Mouse (Mus musculus): Measurements from ENCODE around the gene Tmem208. TPM values are rescaled to one million over a fixed set of nuclear protein-coding genes. Genes with fewer than 3 reads are reported as not detected.
A peak's percentile ranks its signal among the peaks of the same experiment; 100 is the strongest.

Gene Tmem208
- polyA plus RNA-seq, 1 experiment = 122 TPM

DNA sequence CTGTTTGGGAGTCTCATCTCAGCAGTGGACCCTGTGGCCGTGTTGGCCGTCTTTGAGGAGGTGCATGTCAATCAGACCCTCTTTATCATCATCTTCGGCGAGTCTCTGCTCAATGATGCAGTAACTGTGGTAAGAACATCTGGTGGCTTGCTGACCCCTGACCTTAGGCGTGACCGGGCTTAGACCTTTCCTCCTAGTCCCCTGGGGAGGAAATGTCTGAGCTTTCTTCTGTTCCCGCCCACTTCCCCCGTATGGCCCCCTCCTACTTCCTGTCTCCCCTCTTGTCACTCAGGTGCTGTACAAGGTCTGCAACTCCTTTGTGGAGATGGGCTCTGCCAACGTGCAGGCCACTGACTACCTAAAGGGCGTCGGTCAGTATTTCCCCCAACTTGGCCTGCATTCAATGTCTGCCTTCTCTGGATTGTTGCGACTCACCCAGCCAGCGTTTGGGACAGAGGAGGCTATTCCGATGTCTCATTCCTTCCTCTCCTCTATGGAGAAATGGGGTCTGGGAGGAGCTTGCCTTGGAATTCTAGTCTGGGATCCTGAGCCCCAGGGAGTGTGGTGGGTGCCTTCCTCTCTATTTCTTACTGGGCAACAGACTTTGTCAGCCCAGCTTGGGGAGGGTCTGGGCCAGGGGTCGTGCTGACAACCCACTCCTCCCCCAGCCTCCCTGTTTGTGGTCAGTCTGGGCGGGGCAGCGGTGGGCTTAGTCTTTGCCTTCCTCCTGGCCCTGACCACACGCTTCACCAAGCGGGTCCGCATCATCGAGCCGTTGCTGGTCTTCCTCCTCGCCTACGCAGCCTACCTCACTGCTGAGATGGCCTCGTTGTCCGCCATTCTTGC lies 29.2 kb downstream of the Tmem208 start:
- no peaks in the 10 kb centered on the region for H3K27me3 ChIP-seq (ENCODE audit: control insufficient read depth, insufficient read depth, insufficient read length)
- TF ChIP-seq FOSL1 (IDR thresholded peaks at IDR 0.05; ENCODE audit: insufficient read depth, low read length, poor library complexity, severe bottlenecking) (no peak), MAX (IDR thresholded peaks at IDR 0.05) (no peak), MYOD1 (IDR thresholded peaks at IDR 0.05; ENCODE audit: control insufficient read depth, insufficient read length, low read depth) (no peak), MYOG (IDR thresholded peaks at IDR 0.05; ENCODE audit: control insufficient read depth, extremely low read depth, insufficient read length) (no peak), USF1 (IDR thresholded peaks at IDR 0.05; ENCODE audit: low read depth) (no peak), CTCF (IDR thresholded peaks at IDR 0.05; ENCODE audit: control insufficient read depth, insufficient read depth, insufficient read length) (no peak), CEBPB (IDR thresholded peaks at IDR 0.05; ENCODE audit: low read depth) (no peak)
- H3K79me3 ChIP-seq (ENCODE audit: low read depth) = peaks cover 13% of the 10 kb centered on the region
- H3K4me3 ChIP-seq (ENCODE audit: insufficient read depth, poor library complexity, severe bottlenecking) = no peak overlapping the region
- no peak overlapping the region for H3ac ChIP-seq (ENCODE audit: control insufficient read depth, insufficient read length, low read depth)
- peaks cover 32% of the 10 kb centered on the region for H3K79me2 ChIP-seq (ENCODE audit: control insufficient read depth, insufficient read depth)
- peaks cover 63% of the 10 kb centered on the region for H3K36me3 ChIP-seq (ENCODE audit: control insufficient read depth, insufficient read depth)

DNA sequence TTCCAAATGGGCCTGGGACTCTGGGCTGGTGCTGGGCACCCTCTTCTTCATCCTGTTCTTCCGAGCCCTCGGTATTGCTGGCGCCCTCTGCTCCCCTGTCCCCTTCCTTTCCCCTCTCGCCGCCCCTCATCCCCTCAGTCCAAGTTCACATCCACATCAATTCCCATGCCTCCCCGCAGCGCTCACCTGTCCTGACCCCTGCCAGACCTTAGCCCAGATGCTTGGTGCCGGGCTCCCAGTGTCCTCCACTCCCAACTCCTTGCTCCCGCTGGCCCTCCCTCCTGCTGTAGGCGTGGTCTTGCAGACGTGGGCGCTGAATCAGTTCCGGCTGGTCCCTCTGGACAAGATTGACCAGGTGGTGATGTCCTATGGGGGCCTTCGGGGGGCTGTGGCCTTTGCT lies 30.5 kb downstream of the Tmem208 start:
- TF ChIP-seq FOSL1 (IDR thresholded peaks at IDR 0.05; ENCODE audit: insufficient read depth, low read length, poor library complexity, severe bottlenecking) (no peak), CTCF (IDR thresholded peaks at IDR 0.05; ENCODE audit: control insufficient read depth, insufficient read depth, insufficient read length) (no peak), MYOD1 (IDR thresholded peaks at IDR 0.05; ENCODE audit: control insufficient read depth, insufficient read length, low read depth) (no peak), MYOG (IDR thresholded peaks at IDR 0.05; ENCODE audit: control insufficient read depth, extremely low read depth, insufficient read length) (no peak), USF1 (IDR thresholded peaks at IDR 0.05; ENCODE audit: low read depth) (no peak), CEBPB (IDR thresholded peaks at IDR 0.05; ENCODE audit: low read depth) (no peak), MAX (IDR thresholded peaks at IDR 0.05) (no peak)
- peaks cover 2% of the 10 kb centered on the region for H3K79me3 ChIP-seq (ENCODE audit: low read depth)
- peaks cover 76% of the 10 kb centered on the region for H3K36me3 ChIP-seq (ENCODE audit: control insufficient read depth, insufficient read depth)
- no peaks in the 10 kb centered on the region for H3K27me3 ChIP-seq (ENCODE audit: control insufficient read depth, insufficient read depth, insufficient read length)
- peaks cover 19% of the 10 kb centered on the region for H3K79me2 ChIP-seq (ENCODE audit: control insufficient read depth, insufficient read depth)
- H3ac ChIP-seq (ENCODE audit: control insufficient read depth, insufficient read length, low read depth) = no peak overlapping the region
- H3K4me3 ChIP-seq (ENCODE audit: insufficient read depth, poor library complexity, severe bottlenecking) = no peak overlapping the region

DNA sequence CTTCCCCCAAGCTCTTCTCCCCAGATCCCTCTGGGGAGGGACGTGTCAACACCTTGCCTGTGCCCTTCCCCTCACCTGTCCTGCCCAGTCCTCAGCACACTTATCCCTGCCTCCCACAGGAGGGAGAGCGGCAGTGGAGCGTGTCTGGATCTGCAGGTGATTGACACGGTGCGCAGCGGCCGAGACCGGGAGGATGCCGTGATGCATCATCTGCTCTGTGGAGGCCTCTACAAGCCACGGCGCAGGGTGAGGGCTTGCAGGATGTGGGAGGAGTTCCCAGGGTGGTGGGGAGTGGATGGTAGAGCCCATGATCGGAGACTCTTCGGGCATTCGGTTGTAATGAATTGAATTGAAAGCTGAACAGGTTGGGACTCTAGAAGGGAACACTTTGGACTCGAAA lies 33.1 kb downstream of the Tmem208 start:
- peaks cover 77% of the 10 kb centered on the region for H3K36me3 ChIP-seq (ENCODE audit: control insufficient read depth, insufficient read depth)
- TF ChIP-seq CTCF (IDR thresholded peaks at IDR 0.05; ENCODE audit: control insufficient read depth, insufficient read depth, insufficient read length) = no peak
- no peak for TF ChIP-seq MAX (IDR thresholded peaks at IDR 0.05)
- TF ChIP-seq CEBPB (IDR thresholded peaks at IDR 0.05; ENCODE audit: low read depth) = no peak
- TF ChIP-seq FOSL1 (IDR thresholded peaks at IDR 0.05; ENCODE audit: insufficient read depth, low read length, poor library complexity, severe bottlenecking) = no peak
- no peak for TF ChIP-seq MYOG (IDR thresholded peaks at IDR 0.05; ENCODE audit: control insufficient read depth, extremely low read depth, insufficient read length)
- no peak for TF ChIP-seq MYOD1 (IDR thresholded peaks at IDR 0.05; ENCODE audit: control insufficient read depth, insufficient read length, low read depth)
- no peak for TF ChIP-seq USF1 (IDR thresholded peaks at IDR 0.05; ENCODE audit: low read depth)

DNA sequence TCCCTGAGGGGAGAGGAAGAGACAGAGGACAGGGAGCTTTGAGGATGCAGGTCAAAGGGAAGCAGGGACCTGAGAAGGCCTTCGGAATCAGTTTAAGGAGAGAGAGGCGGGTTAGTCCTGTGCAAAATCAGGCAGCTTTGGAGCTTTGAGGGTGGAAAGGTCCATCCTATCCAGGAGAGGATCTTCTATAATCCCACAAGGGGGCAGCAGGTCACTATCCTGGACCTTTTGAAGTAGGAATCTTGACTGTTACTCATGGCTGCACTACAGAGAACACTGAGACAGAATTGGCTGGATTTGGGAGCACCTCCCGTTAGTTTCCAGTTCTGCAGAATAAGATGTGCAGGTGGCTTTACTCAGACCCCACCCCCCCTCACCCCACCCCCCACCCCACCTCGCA lies 33.5 kb downstream of the Tmem208 start:
- no peaks in the 10 kb centered on the region for H3K79me2 ChIP-seq (ENCODE audit: control insufficient read depth, insufficient read depth)
- TF ChIP-seq MAX (IDR thresholded peaks at IDR 0.05) (no peak), CTCF (IDR thresholded peaks at IDR 0.05; ENCODE audit: control insufficient read depth, insufficient read depth, insufficient read length) (peak; percentile 39)
- H3K36me3 ChIP-seq (ENCODE audit: control insufficient read depth, insufficient read depth) = peaks cover 79% of the 10 kb centered on the region
- H3K79me3 ChIP-seq (ENCODE audit: low read depth) = no peaks in the 10 kb centered on the region
- H3K27me3 ChIP-seq (ENCODE audit: control insufficient read depth, insufficient read depth, insufficient read length) = no peaks in the 10 kb centered on the region
- H3ac ChIP-seq (ENCODE audit: control insufficient read depth, insufficient read length, low read depth) = no peak overlapping the region
- no peak overlapping the region for H3K4me3 ChIP-seq (ENCODE audit: insufficient read depth, poor library complexity, severe bottlenecking)

More for the DNA sequence above, 33.1 kb downstream of the Tmem208 start:
- no peaks in the 10 kb centered on the region for H3K79me2 ChIP-seq (ENCODE audit: control insufficient read depth, insufficient read depth)
- no peak overlapping the region for H3ac ChIP-seq (ENCODE audit: control insufficient read depth, insufficient read length, low read depth)
- H3K27me3 ChIP-seq (ENCODE audit: control insufficient read depth, insufficient read depth, insufficient read length) = no peaks in the 10 kb centered on the region
- H3K4me3 ChIP-seq (ENCODE audit: insufficient read depth, poor library complexity, severe bottlenecking) = no peak overlapping the region
- H3K79me3 ChIP-seq (ENCODE audit: low read depth) = no peaks in the 10 kb centered on the region

DNA sequence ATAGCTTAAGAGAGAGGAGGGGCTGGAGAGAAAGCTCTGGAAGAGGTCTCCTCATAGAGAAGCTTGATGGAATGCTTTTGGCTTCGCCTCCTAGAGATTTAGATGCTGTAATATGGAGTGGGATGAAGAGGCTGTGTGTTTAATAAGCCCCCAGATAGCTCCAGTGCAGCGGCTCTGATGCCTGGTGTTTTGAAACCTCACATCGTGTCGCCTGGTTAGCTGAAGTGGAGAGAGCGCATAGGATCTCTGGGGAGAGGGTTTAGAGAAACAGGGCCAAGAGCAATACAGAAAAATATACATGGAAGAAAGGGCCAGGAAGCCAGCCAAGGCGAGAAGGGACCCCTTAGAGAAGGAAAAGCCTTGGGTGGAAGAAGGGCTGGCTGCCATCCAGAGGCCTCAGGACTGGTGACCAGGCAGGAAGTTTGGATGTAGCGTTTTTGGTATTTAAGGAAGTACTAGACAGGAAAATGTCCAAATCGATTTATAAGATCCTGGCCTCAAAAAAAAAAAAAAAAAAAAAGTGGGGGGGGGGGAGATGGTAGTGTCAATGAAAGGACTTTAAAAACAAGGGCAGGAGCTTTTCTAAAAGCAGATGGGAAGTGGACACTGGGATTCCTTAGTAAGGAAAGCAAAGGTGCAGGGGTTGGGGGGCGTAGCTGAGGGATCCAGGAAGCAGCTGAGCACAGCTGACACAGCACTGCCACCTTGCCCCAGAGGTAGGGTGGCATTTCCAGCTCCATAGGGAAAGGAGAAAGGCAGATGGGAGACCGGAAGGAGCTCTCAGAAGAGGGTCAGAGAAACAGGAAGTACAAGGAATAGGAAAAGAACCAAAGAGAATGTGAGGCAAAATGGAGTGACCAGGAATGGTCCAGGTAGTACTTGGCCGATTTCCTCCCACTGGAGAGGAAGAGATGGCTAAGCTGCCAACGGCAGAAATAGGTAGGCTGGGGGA lies 35.9 kb downstream of the Tmem208 start:
- TF ChIP-seq MYOG (IDR thresholded peaks at IDR 0.05; ENCODE audit: control insufficient read depth, extremely low read depth, insufficient read length) = no peak
- Histone ChIP-seq H3K36me3 (ENCODE audit: control insufficient read depth, insufficient read depth) (peaks cover 86% of the 10 kb centered on the region), H3K79me2 (ENCODE audit: control insufficient read depth, insufficient read depth) (no peaks in the 10 kb centered on the region), H3K79me3 (ENCODE audit: low read depth) (no peaks in the 10 kb centered on the region), H3ac (ENCODE audit: control insufficient read depth, insufficient read length, low read depth) (no peak overlapping the region), H3K27me3 (ENCODE audit: control insufficient read depth, insufficient read depth, insufficient read length) (no peaks in the 10 kb centered on the region), H3K4me3 (ENCODE audit: insufficient read depth, poor library complexity, severe bottlenecking) (no peak overlapping the region)

Measured in C2C12 (cell line).